Mouse (Mus musculus) cerebellum, adult 2 months (tissue): ENCODE measurements around the gene Myadm. TPM values are rescaled to one million over a fixed set of nuclear protein-coding genes. Genes with fewer than 3 reads are reported as not detected.

ENCODE experiments used
- DNase-seq, 2 experiments: peaks; one replicate each; pipeline ENCODE4 v3.0.0; 2021
- H3K27ac ChIP-seq: fragments of 200-500 bp; 2 replicates; pipeline ENCODE4 v1.5.1; 2012; ENCODE audit warnings: low read length, control low read depth, inconsistent platforms; ENCODE audit not compliant: insufficient read depth
- H3K27me3 ChIP-seq: fragments of 200-500 bp; 2 replicates; pipeline ENCODE4 v1.6.1; 2012; ENCODE audit warnings: inconsistent platforms, mild to moderate bottlenecking, low read length, moderate library complexity; ENCODE audit not compliant: control insufficient read depth, insufficient read depth
- H3K4me1 ChIP-seq: fragments of 200-500 bp; 2 replicates; pipeline ENCODE4 v1.6.1; 2011; ENCODE audit warnings: low read length; ENCODE audit not compliant: control insufficient read depth, insufficient read depth
- H3K4me3 ChIP-seq: fragments of 200-500 bp; replicated peaks from 2 replicates; pipeline ENCODE3; 2011; ENCODE audit warnings: mild to moderate bottlenecking, low read depth, low read length, control low read depth; ENCODE audit not compliant: insufficient read depth
- CTCF ChIP-seq: fragments of 200-500 bp; IDR thresholded peaks from 2 replicates; pipeline ENCODE4 v1.5.1; 2011; ENCODE audit warnings: low read depth, mild to moderate bottlenecking, control low read depth, low read length, moderate library complexity, borderline replicate concordance; ENCODE audit not compliant: insufficient read depth
- POLR2A ChIP-seq: fragments of 200-500 bp; IDR thresholded peaks from 2 replicates; pipeline ENCODE4 v1.6.1; 2011; ENCODE audit warnings: low read length, control low read depth, borderline replicate concordance; ENCODE audit not compliant: insufficient read depth
- WGBS: fragments of 180-500 bp; shearing (Covaris S2); methylation state at CpG from one replicate; pipeline ENCODE4 v1.1.7; 2018; 5-methylcytosine and 5-hydroxymethylcytosine counted together
- polyA plus RNA-seq: library from polyadenylated mRNA; depleted of rRNA; stranded (reverse); fragments of >200 nt; gene quantifications from 2 replicates; pipeline ENCODE4 v1.2.3, GENCODE M21; 2012; rRNA removed

Myadm gene
- polyA plus RNA-seq: 43.3 and 45.3 TPM in 2 replicates

DNA sequence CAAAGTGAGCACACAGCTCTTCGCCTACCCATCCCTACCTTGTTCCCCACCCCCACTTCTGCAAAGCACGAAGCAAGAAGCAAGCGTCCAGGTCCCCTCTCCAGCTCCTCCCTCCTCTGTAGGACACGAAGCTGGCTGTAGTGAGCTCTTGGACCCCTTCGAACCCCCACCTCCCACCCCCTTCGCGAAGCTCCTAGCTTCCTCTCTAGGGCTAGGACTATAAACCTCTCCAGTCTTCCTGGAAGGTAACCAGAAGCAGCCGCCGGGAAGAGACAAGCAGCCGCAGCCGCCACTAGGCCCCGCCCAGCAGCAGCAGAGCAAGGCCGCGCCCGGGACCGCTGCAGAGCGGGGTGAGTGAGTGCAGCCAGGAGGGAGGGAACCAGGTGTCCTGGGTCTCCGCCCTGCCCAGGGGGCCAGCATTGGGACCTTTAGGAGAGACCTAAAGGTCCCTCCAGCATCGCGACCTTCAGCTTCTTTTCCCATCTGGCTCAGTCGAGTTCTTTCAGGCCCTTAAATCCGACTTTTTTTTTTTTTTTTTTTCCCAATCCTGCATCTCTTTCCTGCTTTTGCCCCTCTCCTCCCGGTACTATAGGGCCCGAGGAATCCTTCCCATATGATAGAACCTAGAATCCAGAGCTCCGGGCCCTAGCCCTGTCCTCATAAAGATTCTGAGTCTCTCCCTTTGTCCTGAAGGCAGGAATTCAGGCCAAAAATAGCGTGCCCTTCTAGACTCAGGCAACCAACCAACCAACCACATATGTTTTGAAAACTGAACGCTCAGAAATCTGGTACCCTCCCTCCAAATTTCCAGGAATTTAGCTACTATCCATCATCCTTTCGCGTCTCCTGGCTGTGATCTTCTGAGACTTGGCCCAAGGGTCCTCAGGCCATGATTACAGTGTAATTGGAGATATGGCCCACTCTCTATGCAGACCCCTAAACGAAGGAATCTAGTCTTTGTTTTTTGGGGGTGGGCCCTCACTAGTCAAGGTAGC, at the start of gene Myadm, which contains the start of gene Prkcg:
Gene Myadm, plus strand, starts transcription at position 105 of the 995 bp plus-strand sequence.
Gene Prkcg, plus strand, starts transcription at position 204 of the 995 bp plus-strand sequence.
- peak; percentile 86 to 87 for DNase-seq
- 2% methylated on average over 30 of the region's 30 CpGs for WGBS
- H3K27me3 ChIP-seq: no peaks in the 10 kb centered on the region
- H3K4me3 ChIP-seq: peak within 1 kb of the TSS; percentile 95
- TF ChIP-seq POLR2A (peak; percentile 26; the same call in 1 of the 2 replicates), CTCF (no peak)
- no peaks in the 10 kb centered on the region for H3K4me1 ChIP-seq
- H3K27ac ChIP-seq: peak within 1 kb of the TSS; percentile 96

DNA sequence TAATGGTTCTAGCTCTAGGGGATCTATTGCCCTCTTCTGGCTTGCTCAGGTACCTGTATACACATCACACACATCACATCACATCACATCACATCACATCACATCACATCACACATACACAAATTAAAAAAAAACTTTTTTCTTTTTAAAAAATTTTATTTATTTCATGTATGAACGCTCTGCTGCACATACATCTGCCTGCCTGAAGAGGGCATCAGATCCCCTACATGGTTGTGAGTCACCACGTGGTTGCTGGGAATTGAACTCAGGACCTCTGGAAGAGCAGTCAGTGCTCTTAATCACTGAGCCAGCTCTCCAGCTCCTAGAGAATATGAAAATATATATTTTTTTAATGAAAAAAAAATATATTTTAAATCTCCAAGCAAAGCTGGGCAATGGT, 49.7 kb upstream of the Myadm start:
- 81% methylated on average over 2 of the region's 2 CpGs for WGBS
- Histone ChIP-seq H3K27me3 (no peaks in the 10 kb centered on the region), H3K4me1 (no peaks in the 10 kb centered on the region), H3K4me3 (no peak overlapping the region), H3K27ac (no peak overlapping the region)
- TF ChIP-seq CTCF (no peak), POLR2A (no peak)
- no peak for DNase-seq

DNA sequence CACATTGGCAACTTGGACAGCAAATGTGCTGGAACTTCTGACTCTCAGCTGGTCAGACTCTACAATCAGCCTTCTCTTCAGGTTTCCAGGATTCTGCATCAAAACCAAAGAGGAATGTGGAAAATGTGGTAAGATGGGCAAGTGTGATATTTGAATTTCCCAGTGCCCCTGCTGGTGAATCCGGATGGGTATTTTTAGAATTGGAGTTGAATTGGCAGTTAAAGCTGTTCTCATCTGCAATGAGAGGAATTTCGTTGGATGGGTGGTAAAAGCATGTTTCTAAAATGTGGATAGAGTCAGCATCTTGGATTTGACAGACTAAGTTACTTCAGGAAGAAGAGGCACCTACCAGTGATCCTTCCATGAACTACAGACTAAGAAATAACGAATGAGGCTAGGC, 28.2 kb upstream of the Myadm start:
- Histone ChIP-seq H3K4me3 (no peak overlapping the region), H3K27ac (no peak overlapping the region), H3K27me3 (no peaks in the 10 kb centered on the region), H3K4me1 (no peaks in the 10 kb centered on the region)
- TF ChIP-seq CTCF (no peak), POLR2A (no peak)
- DNase-seq: no peak
- 35% methylated on average over 3 of the region's 3 CpGs for WGBS

DNA sequence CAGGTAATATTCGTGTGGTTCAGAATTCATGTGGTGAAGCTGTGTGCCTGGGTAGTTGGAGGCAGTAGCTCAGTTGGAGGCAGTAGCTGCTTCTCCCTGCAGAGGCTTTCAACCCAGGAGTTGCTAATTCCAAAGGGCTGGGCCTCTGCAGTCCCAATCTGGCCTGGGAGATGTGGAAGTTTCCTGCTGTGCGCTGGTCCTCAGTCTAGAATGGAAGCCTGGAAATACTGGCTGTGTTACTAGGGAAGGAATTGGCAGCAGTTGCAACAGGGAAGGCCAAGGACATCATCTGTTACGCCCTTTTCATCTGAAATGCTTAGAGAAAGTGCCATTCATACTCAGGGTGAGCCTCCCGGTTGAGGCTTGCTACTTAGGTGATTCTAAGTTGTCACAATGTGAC, 27.4 kb upstream of the Myadm start:
- H3K27ac ChIP-seq: no peak overlapping the region
- WGBS: 18% methylated on average over 4 of the region's 4 CpGs
- H3K4me3 ChIP-seq: no peak overlapping the region
- no peak for TF ChIP-seq POLR2A
- TF ChIP-seq CTCF: no peak
- peak in 1 of 2 experiments; percentile 9 for DNase-seq
- H3K27me3 ChIP-seq: no peaks in the 10 kb centered on the region
- H3K4me1 ChIP-seq: no peaks in the 10 kb centered on the region

DNA sequence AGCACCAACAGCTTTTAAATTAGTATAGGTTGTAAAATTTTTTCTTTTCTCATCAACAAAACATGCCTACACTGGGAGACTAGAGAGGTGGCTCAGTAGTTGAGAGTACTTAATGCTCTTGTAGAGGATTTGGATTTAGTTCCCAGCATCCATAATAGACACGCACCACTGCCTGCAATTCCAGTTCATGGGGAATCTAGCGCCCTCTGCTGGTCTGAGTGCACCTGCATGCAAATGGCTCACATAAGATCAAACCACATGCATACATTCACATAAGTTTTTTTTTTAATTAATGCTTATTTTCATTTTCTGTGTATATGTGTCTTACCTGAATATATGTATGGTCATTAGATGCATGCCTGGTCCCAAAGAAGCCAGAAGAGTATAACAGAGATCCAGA, 26.1 kb upstream of the Myadm start:
- Histone ChIP-seq H3K4me1 (no peaks in the 10 kb centered on the region), H3K27ac (no peak overlapping the region), H3K27me3 (no peaks in the 10 kb centered on the region), H3K4me3 (no peak overlapping the region)
- DNase-seq: no peak
- 31% methylated on average over 2 of the region's 2 CpGs for WGBS
- peak; percentile 49 for TF ChIP-seq CTCF
- no peak for TF ChIP-seq POLR2A

DNA sequence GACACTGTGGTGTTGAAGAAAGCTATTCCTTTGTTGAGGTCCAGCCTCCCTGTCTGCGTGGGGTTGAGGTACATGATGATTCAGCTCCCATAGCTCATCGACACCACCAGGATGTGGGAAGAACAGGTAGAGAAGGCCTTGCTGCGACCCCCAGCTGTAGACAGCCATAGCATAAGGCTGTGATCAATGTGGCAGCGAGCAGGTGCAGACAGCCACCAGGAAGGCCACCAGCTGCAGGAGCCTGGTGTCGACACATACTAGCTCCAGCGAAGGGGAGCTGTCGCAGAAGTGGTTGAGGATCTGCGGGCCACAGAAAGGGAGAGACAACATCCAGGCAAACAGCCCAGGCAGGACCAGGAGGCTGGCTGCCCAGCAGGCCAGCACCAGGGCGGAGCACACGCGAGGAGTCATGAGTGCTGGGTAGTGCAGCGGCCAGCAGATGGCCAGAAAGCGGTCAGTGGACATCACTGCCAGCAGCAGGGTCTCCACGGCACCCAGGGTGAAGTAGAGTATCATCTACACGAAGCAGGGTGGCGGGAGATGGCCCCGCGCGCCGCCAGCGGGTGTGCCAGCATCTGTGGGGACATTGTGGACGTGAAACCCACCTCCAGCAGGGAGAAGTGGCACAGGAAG, 24.4 kb upstream of the Myadm start:
- TF ChIP-seq POLR2A: no peak
- TF ChIP-seq CTCF: no peak
- Histone ChIP-seq H3K27ac (no peak overlapping the region), H3K4me1 (no peaks in the 10 kb centered on the region), H3K27me3 (no peaks in the 10 kb centered on the region), H3K4me3 (no peak overlapping the region)
- no peak for DNase-seq
- WGBS: 25% methylated on average over 22 of the region's 22 CpGs

DNA sequence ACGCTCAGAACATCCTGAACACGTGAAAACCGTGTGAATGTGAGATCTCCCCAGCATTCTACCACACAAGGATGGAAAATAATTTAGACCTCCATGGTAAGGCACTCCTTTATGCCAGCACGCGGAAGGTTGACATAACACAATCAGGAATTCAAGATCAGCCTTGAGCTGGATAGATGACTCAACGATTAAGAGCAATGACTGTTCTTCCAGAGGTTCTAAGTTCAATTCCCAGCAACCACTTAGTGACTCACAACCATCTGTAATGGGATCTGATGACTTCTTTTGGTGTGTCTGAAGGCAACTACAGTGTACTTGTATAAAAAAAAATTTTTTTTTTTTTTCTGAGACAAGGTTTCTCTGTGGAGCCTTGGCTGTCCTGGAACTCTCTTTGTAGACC, 23.6 kb upstream of the Myadm start:
- no peak overlapping the region for H3K27ac ChIP-seq
- TF ChIP-seq POLR2A (no peak), CTCF (no peak)
- WGBS: 63% methylated on average over 6 of the region's 6 CpGs

DNA sequence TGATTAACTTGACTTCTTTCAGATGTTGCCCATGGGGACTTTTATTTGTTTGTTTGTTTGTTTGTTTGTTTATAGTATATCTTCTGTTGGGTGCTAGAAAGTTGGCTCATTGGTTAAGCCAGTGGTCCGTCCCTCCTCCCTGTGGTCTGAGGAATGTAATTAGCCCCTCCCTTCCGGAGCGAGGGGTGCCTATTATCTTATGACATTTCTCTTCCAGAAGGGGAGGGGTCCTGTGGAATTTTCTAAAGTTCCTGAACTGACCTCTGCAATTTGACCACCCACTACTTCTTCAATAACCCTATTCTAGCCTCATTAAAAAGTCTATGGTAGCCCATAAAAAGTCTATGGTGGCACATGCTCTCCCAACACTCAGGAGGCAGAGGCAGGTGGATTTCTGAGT, 21.6 kb upstream of the Myadm start:
- WGBS: 75% methylated on average over 3 of the region's 3 CpGs
- Histone ChIP-seq H3K27me3 (no peaks in the 10 kb centered on the region), H3K27ac (no peak overlapping the region), H3K4me1 (no peaks in the 10 kb centered on the region), H3K4me3 (no peak overlapping the region)
- no peak for DNase-seq
- TF ChIP-seq POLR2A (no peak), CTCF (no peak)

More for the DNA sequence above, 23.6 kb upstream of the Myadm start:
- Histone ChIP-seq H3K4me3 (no peak overlapping the region), H3K4me1 (no peaks in the 10 kb centered on the region), H3K27me3 (no peaks in the 10 kb centered on the region)
- no peak for DNase-seq
